ENCODE assay signal across 14 mouse cellular contexts in genomic region chr17:79069766-79070480, GRCm38 (mm10). TPM values are rescaled to one million over a fixed set of nuclear protein-coding genes. Genes with fewer than 3 reads are reported as not detected.
A peak's percentile ranks its signal among the peaks of the same experiment; 100 is the strongest.
DNase-seq lines count a peak whose midpoint lies in the region; ATAC-seq lines count a peak whose summit lies in the region.
"Had no signal": no experiment of that assay in that cellular context is flagged by ENCODE, and none has a peak within 500 bp of the region (broad histone marks: within the 10 kb centered on the region; RNA-seq: fewer than 3 reads in every experiment).

No protein-coding gene starts in this region.

- ATAC-seq in limb, embryonic 15.5 days (ENCODE audit: insufficient number of reproducible peaks, low FRiP score, low TSS enrichment, low read depth) = no peak
- no peak for ATAC-seq in stomach, embryonic 16.5 days (ENCODE audit: insufficient read depth, low FRiP score)
- no peak for ATAC-seq in kidney, embryonic 14.5 days (ENCODE audit: low FRiP score, low TSS enrichment)
- ATAC-seq: hindbrain, embryonic 16.5 days had no signal

- WGBS in limb, embryonic 15.5 days = 78% methylated on average over 14 of the region's 14 CpGs
- WGBS in limb, embryonic 10.5 days = 92% methylated on average over 14 of the region's 14 CpGs
- WGBS in stomach, embryonic 16.5 days = 71% methylated on average over 14 of the region's 14 CpGs
- 89% methylated on average over 14 of the region's 14 CpGs for WGBS in kidney, embryonic 14.5 days

- no peaks in the 10 kb centered on the region for H3K9me3 ChIP-seq in limb, embryonic 15.5 days
- H3K9me3 ChIP-seq in limb, embryonic 10.5 days (replicated peaks) = no peaks in the 10 kb centered on the region
- no peaks in the 10 kb centered on the region for H3K9me3 ChIP-seq in stomach, embryonic 16.5 days (replicated peaks; ENCODE audit: control insufficient read depth, low read length)
- no peaks in the 10 kb centered on the region for H3K9me3 ChIP-seq in kidney, embryonic 14.5 days (ENCODE audit: control insufficient read depth, low read length)
- H3K9me3 ChIP-seq: forebrain, embryonic 12.5 days; heart, embryonic 10.5 days had no signal

- intact Hi-C loops in left cerebral cortex, postnatal 14 days (cut with DNase I) = no loop called here

- no peak overlapping the region for H3K4me3 ChIP-seq in limb, embryonic 15.5 days
- H3K4me3 ChIP-seq in limb, embryonic 10.5 days = no peak overlapping the region
- no peak overlapping the region for H3K4me3 ChIP-seq in stomach, embryonic 16.5 days (replicated peaks; ENCODE audit: low read length)
- H3K4me3 ChIP-seq in kidney, embryonic 14.5 days (ENCODE audit: low read length) = no peak overlapping the region
- H3K4me3 ChIP-seq: forebrain, embryonic 12.5 days; heart, embryonic 10.5 days had no signal

- H3K4me1 ChIP-seq in limb, embryonic 15.5 days = peaks cover 4% of the 10 kb centered on the region; the same call in 1 of the 2 replicates
- peaks cover 14% of the 10 kb centered on the region; the same call in 1 of the 2 replicates for H3K4me1 ChIP-seq in limb, embryonic 10.5 days
- no peaks in the 10 kb centered on the region for H3K4me1 ChIP-seq in stomach, embryonic 16.5 days (ENCODE audit: control insufficient read depth, insufficient read depth, low read length)
- no peaks in the 10 kb centered on the region for H3K4me1 ChIP-seq in kidney, embryonic 14.5 days (ENCODE audit: control insufficient read depth, insufficient read depth, low read length)
- H3K4me1 ChIP-seq: forebrain, embryonic 12.5 days; heart, embryonic 10.5 days had no signal

- peak overlapping the region; percentile 65; the same call in 1 of the 2 replicates for H3K27ac ChIP-seq in limb, embryonic 15.5 days
- H3K27ac ChIP-seq in limb, embryonic 10.5 days = no peak overlapping the region
- H3K27ac ChIP-seq in stomach, embryonic 16.5 days (ENCODE audit: low read length) = peak overlapping the region; percentile 34; the same call in 1 of the 2 replicates
- no peak overlapping the region for H3K27ac ChIP-seq in kidney, embryonic 14.5 days (ENCODE audit: low read depth, low read length)
- H3K27ac ChIP-seq: forebrain, embryonic 12.5 days; macrophage had no signal

- H3K4me2 ChIP-seq in limb, embryonic 15.5 days = no peak overlapping the region
- no peak overlapping the region for H3K4me2 ChIP-seq in stomach, embryonic 16.5 days (ENCODE audit: low read depth, low read length)
- no peak overlapping the region for H3K4me2 ChIP-seq in kidney, embryonic 14.5 days (replicated peaks; ENCODE audit: low read depth, low read length)
- H3K4me2 ChIP-seq: forebrain, embryonic 12.5 days had no signal

- H3K9ac ChIP-seq in limb, embryonic 15.5 days = no peak overlapping the region
- H3K9ac ChIP-seq in stomach, embryonic 16.5 days (ENCODE audit: low read length) = no peak overlapping the region
- H3K9ac ChIP-seq in kidney, embryonic 14.5 days (ENCODE audit: low read depth, low read length) = no peak overlapping the region
- H3K9ac ChIP-seq: forebrain, embryonic 12.5 days had no signal

- no peak for DNase-seq in limb, embryonic 10.5 days (ENCODE audit: low spot score)
- peak; percentile 11 to 20 for DNase-seq in frontal cortex, postnatal 10 days (ENCODE audit: low spot score in 2 of 2)
- peak; percentile 50 to 66 for DNase-seq in left cerebral cortex, postnatal 14 days (ENCODE audit: low spot score in 2 of 2)
- no peak for DNase-seq in spleen, adult 12 weeks (ENCODE audit: low spot score)
- DNase-seq in kidney, adult 18-20 months = no peak
- DNase-seq: adrenal gland, postnatal 36 days; cerebellum, adult 9-11 months had no signal

- no peaks in the 10 kb centered on the region for H3K36me3 ChIP-seq in limb, embryonic 15.5 days
- H3K36me3 ChIP-seq in limb, embryonic 10.5 days = no peaks in the 10 kb centered on the region
- H3K36me3 ChIP-seq in stomach, embryonic 16.5 days (ENCODE audit: control insufficient read depth, insufficient read depth, low read length) = no peaks in the 10 kb centered on the region
- H3K36me3 ChIP-seq in kidney, embryonic 14.5 days (ENCODE audit: control insufficient read depth, insufficient read depth, low read length) = no peaks in the 10 kb centered on the region
- H3K36me3 ChIP-seq: forebrain, embryonic 12.5 days; heart, embryonic 10.5 days had no signal

- no peaks in the 10 kb centered on the region for H3K27me3 ChIP-seq in limb, embryonic 15.5 days
- no peaks in the 10 kb centered on the region for H3K27me3 ChIP-seq in limb, embryonic 10.5 days (ENCODE audit: low read depth, poor library complexity, severe bottlenecking)
- H3K27me3 ChIP-seq in stomach, embryonic 16.5 days (ENCODE audit: control insufficient read depth, insufficient read depth, low read length) = no peaks in the 10 kb centered on the region
- H3K27me3 ChIP-seq in kidney, embryonic 14.5 days (ENCODE audit: control insufficient read depth, insufficient read depth, low read length) = no peaks in the 10 kb centered on the region
- H3K27me3 ChIP-seq: forebrain, embryonic 12.5 days had no signal

RNA-seq across cellular contexts. Expression of gene Qpct, which starts 18.2 kb away (rescaled TPM):
- polyA plus RNA-seq in limb, embryonic 15.5 days (2015; fragmentation: Nextera tagmentation; extraction: Ambion mirVana) = 14.6 and 15.6 TPM in 2 replicates
- polyA plus RNA-seq in limb, embryonic 10.5 days (2016; fragmentation: Nextera tagmentation; extraction: Ambion mirVana) = 0.99 and 1.3 TPM in 2 replicates
- total RNA-seq in left cerebral cortex, postnatal 14 days (2021) = 10 to 100 TPM in 1 of 2 experiments, 1 to 10 TPM in 1; 7.9 to 12.5 TPM
- polyA plus RNA-seq in stomach, embryonic 16.5 days (2015; fragmentation: Nextera tagmentation; extraction: Ambion mirVana) = 16.3 and 18.4 TPM in 2 replicates
- 2.1 and 3.1 TPM in 2 replicates for polyA plus RNA-seq in kidney, embryonic 14.5 days (2014; fragmentation: Nextera tagmentation; extraction: Ambion mirVana)

RNA-seq across cellular contexts. Expression of gene Prkd3, which starts 49.3 kb away (rescaled TPM):
- 33.4 and 35.9 TPM in 2 replicates for polyA plus RNA-seq in limb, embryonic 15.5 days (2015; fragmentation: Nextera tagmentation; extraction: Ambion mirVana)
- polyA plus RNA-seq in limb, embryonic 10.5 days (2016; fragmentation: Nextera tagmentation; extraction: Ambion mirVana) = 42.6 and 51.8 TPM in 2 replicates
- 10 to 100 TPM; 11.2 to 11.3 TPM for total RNA-seq in left cerebral cortex, postnatal 14 days (2021)
- polyA plus RNA-seq in stomach, embryonic 16.5 days (2015; fragmentation: Nextera tagmentation; extraction: Ambion mirVana) = 32.9 and 35.7 TPM in 2 replicates
- 26.5 and 45.0 TPM in 2 replicates for polyA plus RNA-seq in kidney, embryonic 14.5 days (2014; fragmentation: Nextera tagmentation; extraction: Ambion mirVana)

Comparison
In these comparisons a context has a peak if more than half of its experiments do, and no peak if none do; other contexts are left out.
1. H3K27ac ChIP-seq: peak in limb, embryonic 15.5 days (single experiment) and stomach, embryonic 16.5 days (single experiment); none in limb, embryonic 10.5 days (single experiment) and kidney, embryonic 14.5 days (single experiment).
2. DNase-seq: peak in frontal cortex, postnatal 10 days (2 of 2) and left cerebral cortex, postnatal 14 days (2 of 2); none in limb, embryonic 10.5 days (single experiment), spleen, adult 12 weeks (single experiment) and kidney, adult 18-20 months (single experiment).